Mouse (Mus musculus) right cerebral cortex, adult 2 months (tissue): ENCODE results near the gene Olfr434.
"Not testable (repeated sequence)": the region's sequence is repeated elsewhere in the genome, so short reads cannot be mapped to it uniquely, and the experiment has no call there.

Experiments
- DNase-seq, 2 experiments: peaks; one replicate each; pipeline ENCODE4 v3.0.0; 2021 to 2022; ENCODE audit warnings: low spot score in 2 of 2

Gene Olfr434

DNA sequence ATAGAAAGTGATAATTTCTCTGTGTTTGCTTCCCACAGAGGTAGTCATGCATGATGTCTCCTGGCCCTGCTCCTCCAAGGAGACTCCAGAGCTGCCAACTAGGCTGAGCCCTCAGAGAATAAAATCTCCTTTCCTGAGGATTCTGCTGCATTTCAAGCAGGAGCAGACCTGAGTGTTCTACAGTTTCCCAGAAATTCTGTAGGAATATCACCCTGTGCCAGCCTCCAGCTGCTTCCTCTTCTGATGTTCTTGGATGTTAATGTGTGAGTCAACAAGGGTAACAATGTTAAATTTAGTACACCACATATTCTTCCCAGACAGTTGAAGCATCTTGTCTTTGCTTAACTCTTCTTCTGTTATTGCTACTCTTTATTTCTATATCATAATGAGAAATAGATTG is at the start of gene Olfr434:
TSS of gene Olfr434 (plus strand) at position 149 of the 400 bp plus-strand sequence.
- DNase-seq = peak; percentile 19 to 51

- no peak for DNase-seq
These were observed 45.6 kb upstream of the Olfr434 start for GRCm38 (mm10) chr6:43167246-43167645.

- DNase-seq = no peak
These were observed 41.0 kb upstream of the Olfr434 start, which contains the start of gene Olfr13 for GRCm38 (mm10) chr6:43171840-43172239. Gene Olfr13, plus strand, starts transcription at chr6:43172140.

DNA sequence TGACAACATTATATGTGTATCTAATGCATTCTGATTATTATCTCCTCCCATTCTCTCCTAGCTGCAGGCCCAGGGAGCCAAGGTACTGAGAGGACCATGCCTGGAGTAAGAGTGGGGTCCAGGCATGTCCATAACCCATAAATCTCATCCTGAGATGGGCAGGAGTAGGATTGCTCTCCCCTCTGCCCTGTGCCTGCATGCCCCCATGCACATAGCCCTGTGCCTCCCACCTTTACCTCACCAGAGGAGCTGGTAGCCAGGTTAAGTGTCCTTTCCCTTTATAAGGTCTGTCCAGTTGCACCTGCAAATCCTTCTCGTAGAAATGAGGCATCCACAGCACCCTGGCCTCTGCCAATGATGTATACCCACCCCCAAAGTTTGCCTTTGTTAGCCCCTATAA is 34.7 kb upstream of the Olfr434 start:
- no peak for DNase-seq

DNA sequence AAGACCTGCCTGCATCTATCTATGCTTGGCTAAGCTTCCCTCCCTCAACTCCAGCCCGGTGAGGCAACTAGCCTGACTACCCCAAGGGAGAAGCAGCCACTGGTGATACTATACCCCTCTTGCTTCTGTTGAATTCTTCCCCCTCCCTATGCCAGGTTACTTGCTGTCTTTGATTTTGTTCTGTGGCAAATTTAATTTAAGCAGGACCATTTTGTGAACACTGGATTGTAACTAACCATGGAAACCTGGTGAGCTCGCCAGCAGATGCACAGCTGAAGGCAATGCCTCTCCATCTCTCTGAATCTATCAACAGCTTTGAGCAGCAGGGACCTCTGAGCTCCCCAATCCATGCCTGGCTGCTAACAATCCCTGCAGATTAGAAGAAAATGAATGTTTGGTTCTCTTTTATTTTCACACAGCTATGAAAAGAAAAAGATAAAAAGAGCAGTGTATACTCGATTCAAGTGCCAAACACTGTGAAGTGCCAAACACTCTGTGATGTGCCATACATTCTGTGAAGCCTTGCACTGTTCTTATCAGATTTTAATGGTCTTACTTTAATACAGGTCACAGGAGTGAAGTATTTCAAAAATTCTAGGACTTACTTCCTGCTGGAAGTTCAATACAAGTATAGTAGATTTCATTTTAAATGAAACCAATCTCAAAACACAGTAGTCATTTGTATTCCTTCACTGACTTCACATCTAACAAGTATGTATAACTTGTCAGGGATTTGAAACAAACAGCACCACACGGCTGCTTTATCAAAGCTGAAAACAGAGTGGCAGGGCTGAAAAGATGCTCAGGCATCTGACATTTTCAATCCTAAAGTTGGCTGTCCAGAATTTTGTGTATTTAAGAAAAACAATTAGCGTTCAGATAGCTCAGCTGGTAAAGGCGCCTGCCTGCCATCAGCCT is 34.0 kb upstream of the Olfr434 start:
- DNase-seq = peak in 1 of 2 experiments; percentile 5

GRCm38 (mm10) chr6:43190986-43191385 is 21.8 kb upstream of the Olfr434 start:
- no peak for DNase-seq

- no peak for DNase-seq
These were observed 16.0 kb upstream of the Olfr434 start, which contains the start of gene Olfr435 for GRCm38 (mm10) chr6:43196781-43197180. Gene Olfr435, plus strand, starts transcription at chr6:43197146.

DNA sequence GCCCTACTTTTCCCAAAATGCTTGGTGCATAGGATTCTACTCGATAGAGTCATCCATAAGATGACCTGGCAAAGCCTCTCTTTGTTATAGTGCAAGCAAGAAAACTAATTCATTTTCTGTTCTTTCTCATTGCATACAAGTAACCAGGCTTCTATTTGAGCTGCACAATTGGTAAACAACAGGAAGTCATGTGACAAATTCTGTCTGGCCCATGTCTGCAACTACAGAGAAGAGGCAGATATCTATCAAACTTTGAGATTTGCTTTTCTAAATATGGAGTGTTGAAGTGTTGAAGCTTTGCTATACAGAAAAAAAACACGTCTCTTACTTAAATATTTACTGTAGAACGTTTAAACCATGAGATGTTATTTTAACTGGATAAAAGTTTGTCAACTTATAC is 14.7 kb upstream of the Olfr434 start:
- DNase-seq = no peak

DNA sequence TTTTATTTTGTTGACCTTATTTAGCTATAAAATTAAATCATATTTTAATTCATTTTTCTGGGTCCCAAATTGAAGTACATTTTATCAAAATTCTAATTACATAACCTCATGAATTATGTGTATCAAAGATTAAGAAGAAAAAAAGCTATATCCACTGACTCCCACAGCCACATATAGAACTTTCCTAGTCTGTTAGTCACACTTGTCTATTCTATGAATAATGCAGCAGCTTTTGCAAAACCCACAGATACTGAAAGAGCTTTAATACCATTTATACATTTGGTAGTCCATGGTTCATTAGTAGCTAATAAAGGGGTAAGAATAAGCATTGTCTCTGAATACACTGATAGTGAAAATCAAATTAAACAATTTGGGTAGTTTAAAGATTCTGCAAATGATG is 10.0 kb upstream of the Olfr434 start:
- no peak for DNase-seq

GRCm38 (mm10) chr6:43205355-43205754 is 7.5 kb upstream of the Olfr434 start:
- DNase-seq = no peak

DNA sequence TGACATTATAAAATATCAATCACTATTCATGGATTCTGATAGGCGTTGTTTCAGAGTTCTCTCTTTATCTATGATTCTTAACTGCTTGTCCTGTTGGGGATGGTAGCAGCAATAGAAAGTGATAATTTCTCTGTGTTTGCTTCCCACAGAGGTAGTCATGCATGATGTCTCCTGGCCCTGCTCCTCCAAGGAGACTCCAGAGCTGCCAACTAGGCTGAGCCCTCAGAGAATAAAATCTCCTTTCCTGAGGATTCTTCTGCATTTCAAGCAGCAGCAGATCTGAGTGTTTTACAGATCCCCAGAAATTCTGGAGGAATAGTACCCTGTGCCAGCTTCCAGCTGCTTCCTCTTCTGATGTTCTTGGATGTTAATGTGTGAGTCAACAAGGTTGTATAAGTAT is 18.4 kb downstream of the Olfr434 start, which contains the start of gene Olfr47:
TSS of gene Olfr47 (plus strand) at position 275 of the 400 bp plus-strand sequence.
- DNase-seq = not testable (repeated sequence)

DNA sequence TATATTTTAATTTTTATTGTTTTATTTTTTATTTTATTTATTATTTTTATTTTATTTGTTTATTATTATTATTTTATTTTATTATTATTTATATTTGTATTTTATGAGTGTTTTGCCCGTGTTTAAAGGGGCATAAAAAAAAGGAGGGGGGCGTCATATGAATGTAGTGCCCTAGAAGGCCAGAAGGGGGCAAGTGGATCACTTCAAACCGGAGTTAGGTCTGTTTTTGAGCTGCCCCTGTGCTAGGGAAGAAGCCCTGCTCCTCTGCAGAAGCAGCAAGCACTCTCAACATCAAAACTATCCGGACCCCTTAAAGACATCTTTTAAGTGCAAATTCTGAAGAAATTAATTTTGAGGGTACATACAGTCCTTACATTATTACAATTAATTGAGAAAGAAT is 29.2 kb downstream of the Olfr434 start:
- DNase-seq = no peak

DNA sequence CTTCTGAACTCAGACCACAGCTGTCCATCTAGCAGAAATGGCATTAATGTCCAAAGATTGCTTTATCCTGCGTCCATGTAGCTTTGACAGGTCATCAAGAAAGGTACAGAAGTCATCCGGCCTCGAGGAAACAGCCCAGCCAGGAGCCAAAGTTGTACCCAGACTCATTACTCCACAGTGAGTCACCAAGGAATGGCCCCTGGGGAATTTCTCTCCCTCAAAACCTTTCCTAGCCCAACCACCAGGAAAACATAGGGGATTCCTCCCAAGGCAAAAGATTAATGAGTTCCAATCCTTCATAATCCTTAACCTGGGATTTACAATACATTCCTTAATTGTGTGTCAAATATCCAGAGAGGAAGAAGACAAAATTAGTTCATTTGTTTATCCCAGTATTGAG is 34.6 kb downstream of the Olfr434 start:
- DNase-seq = no peak

DNA sequence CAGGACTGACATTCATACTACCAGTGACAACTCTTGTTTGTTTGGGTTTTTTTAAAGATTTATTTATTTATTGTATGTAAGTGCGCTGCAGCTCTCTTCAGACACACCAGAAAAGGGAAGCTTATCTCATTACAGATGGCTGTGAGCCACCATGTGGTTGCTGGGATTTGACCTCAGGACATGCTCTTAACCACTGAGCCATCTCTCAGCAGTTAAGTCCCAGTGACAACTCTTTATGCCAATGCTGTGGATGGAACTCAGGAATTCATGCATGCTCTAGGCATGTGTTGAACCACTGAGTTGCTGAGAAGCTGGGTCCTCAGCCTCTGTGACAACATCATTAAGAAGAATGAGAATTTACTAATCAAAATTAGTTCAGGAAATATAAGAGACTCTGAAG is 40.2 kb downstream of the Olfr434 start:
- no peak for DNase-seq

DNA sequence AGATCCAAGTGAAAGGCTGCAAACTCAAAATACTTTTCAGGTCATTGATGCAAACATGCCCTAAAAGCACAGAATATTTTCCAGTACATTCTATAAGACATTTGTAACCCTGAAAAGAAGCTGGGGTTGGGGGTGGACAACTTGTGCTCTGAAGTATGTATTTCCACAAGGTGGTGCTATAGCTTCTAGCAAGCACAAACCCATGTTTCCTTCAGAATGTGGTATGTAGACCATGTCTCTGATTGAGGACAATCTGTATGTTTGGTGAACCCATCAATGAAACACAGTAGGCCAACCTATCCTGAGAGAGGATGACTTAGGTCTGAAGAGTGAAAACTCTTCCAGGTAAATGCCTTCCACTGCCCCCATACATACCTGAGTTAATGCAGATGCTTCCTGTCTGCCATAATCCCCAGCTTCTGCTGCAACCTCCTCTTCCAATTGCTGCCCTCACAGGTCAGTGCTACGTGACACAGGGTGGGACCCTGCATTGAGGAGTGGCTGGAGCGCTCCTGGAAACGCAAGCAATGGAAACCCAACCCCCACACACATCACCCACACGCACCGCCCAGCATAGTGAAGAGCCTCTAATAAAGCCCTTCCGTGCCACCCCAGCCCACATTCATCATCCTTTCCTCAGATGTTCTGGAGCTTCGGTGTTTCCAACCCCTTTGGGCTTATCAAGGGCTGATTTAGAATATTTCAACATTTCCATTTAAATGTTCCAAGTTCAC is 41.5 kb downstream of the Olfr434 start:
- no peak for DNase-seq

DNA sequence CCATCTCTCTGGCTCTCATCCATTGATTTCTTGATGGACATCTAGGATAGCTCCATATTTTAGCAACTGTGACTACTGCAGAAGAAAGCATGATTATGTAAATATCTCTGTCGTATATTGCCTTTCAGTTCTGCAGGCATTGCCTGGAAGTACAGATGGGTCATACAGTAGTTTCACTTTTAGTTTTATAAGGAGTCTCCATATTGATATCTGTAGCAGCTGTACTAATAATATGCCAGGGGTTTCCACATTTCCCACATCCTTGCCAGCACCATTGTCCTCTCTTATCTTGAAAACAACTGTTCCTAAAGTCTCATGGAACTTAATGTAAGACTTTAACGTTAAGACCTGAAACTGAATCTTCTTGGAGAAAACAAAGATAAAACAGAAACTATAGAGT is 47.9 kb downstream of the Olfr434 start:
- DNase-seq = no peak

- DNase-seq = no peak
These were observed 52.7 kb downstream of the Olfr434 start, which contains the start of gene Arhgef5 for GRCm38 (mm10) chr6:43265363-43266041. Gene Arhgef5, plus strand, starts transcription at chr6:43265582.

DNA sequence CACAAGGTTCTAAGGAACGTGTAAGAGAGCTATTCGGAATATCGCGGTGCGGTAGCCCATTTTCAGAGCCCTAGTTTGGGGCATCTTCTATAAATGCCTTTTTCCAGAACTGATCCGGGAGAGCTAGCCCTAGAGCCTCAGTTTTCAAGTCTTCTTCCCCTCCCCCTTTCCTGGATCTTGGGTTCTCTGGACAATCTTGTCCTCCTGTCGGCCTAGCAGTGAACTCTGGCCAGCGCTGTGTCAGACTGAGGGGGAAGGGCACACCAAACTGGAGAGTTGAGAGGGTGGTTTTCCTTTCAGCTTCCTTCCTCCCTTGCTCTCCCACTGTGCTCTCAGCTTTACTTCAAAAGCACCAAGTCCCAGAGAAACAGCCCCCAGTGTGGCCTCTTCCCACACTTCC is 53.5 kb downstream of the Olfr434 start:
- DNase-seq = no peak
